Mouse (Mus musculus) neural tube, embryonic 13.5 days (tissue): ENCODE results near the gene Mrps31. TPM values are rescaled to one million over a fixed set of nuclear protein-coding genes. Genes with fewer than 3 reads are reported as not detected.

Experiments
- ATAC-seq: fragments of 200-750 bp; cut with Nextera tagmentation; 2 replicates; pipeline ENCODE4 v1.8.0; 2017; ENCODE audit warnings: low read depth, mild to moderate bottlenecking, moderate TSS enrichment, moderate library complexity
- H3K27ac ChIP-seq: fragments of 300-500 bp; sonication (generic); replicated peaks from 2 replicates; pipeline ENCODE4 v1.5.1; 2015; ENCODE audit warnings: moderate library complexity, mild to moderate bottlenecking, inconsistent platforms
- H3K27me3 ChIP-seq: fragments of 300-500 bp; sonication (generic); 2 replicates; pipeline ENCODE4 v1.6.1; 2015; ENCODE audit warnings: mild to moderate bottlenecking, inconsistent platforms
- H3K36me3 ChIP-seq: fragments of 300-500 bp; sonication (generic); 2 replicates; pipeline ENCODE4 v1.6.1; 2015; ENCODE audit warnings: mild to moderate bottlenecking, inconsistent platforms
- H3K4me1 ChIP-seq: fragments of 300-500 bp; sonication (generic); replicated peaks from 2 replicates; pipeline ENCODE4 v1.6.1; 2015; ENCODE audit warnings: inconsistent platforms
- H3K4me2 ChIP-seq: fragments of 300-500 bp; sonication (generic); 2 replicates; pipeline ENCODE4 v1.6.1; 2015; ENCODE audit warnings: inconsistent platforms, mild to moderate bottlenecking, moderate library complexity
- H3K4me3 ChIP-seq: fragments of 300-500 bp; sonication (generic); 2 replicates; pipeline ENCODE4 v1.5.1; 2015; ENCODE audit warnings: mild to moderate bottlenecking, inconsistent platforms
- H3K9ac ChIP-seq: fragments of 300-500 bp; sonication (generic); 2 replicates; pipeline ENCODE4 v1.6.1; 2015; ENCODE audit warnings: moderate library complexity, mild to moderate bottlenecking, inconsistent platforms
- H3K9me3 ChIP-seq: fragments of 300-500 bp; sonication (generic); 2 replicates; pipeline ENCODE4 v1.6.1; 2016; ENCODE audit warnings: inconsistent platforms
- WGBS: fragments of 180-500 bp; shearing (Covaris S2); methylation state at CpG from one replicate; pipeline ENCODE4 v1.1.7; 2015; 5-methylcytosine and 5-hydroxymethylcytosine counted together
- polyA plus RNA-seq: library from polyadenylated mRNA; unstranded; fragments of >200 nt; fragmentation: Nextera tagmentation; extraction: Ambion mirVana; gene quantifications from 2 replicates; pipeline ENCODE4 v1.2.1, GENCODE M21; 2015

Mrps31 gene
- polyA plus RNA-seq, 1 experiment from 2014 or later, result 36.9 TPM

DNA sequence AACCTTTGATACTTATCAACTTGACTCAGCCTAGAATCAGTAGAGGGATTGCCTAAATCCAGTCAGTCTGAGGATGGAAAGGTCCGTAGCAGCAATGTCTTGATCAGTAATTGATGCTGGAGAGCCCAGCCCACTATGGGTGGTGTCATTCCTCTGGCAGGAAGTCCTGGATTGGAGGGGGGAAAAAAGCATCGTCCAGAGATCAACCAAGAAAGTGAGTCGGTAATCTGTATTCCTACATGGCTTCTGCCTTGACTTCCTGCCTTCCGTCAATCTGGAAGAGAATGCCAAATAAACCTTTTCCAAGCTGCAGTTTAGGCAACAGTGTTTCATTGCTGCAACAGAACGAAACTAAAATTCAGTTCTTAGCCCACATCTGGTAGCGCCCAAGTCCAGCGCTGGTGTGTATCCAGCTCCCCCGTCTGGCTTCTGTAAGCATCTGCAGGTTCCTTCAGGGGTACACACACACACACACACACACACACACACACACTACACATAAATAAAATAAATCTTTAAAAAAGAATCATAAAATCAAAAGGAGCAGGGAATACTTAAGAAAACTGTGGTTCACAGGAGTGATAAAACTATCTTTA, 11.8 kb upstream of the Mrps31 start:
- no peaks in the 10 kb centered on the region for H3K27me3 ChIP-seq
- ATAC-seq, result no peak
- peaks cover 16% of the 10 kb centered on the region for H3K4me1 ChIP-seq
- WGBS, result 93% methylated on average over 8 of the region's 8 CpGs
- H3K27ac ChIP-seq, result no peak overlapping the region
- H3K36me3 ChIP-seq, result no peaks in the 10 kb centered on the region
- H3K4me3 ChIP-seq, result peak overlapping the region; percentile 72
- no peaks in the 10 kb centered on the region for H3K9me3 ChIP-seq
- H3K9ac ChIP-seq, result peak overlapping the region; percentile 80
- H3K4me2 ChIP-seq, result peak overlapping the region; percentile 78

DNA sequence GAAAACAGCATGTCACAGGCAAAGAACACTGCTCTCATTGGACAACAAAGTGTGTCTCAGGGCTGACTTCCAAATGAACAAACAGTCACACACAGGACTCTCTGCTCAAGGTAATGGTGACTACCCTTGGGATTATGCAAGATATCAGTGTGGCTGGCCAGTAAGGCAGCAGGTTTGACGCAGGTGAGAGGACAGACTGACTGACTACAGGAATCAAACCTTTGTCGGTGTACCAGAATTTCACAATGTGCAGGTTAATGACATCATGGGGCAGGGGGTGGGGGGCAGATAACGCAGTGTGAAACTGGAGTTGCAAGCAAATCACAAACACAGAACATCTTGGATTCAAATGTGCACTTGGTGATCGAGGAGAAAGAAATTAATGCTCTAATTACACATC, 10.6 kb upstream of the Mrps31 start:
- no peaks in the 10 kb centered on the region for H3K36me3 ChIP-seq
- no peak for ATAC-seq
- H3K4me2 ChIP-seq, result no peak overlapping the region
- no peak overlapping the region for H3K9ac ChIP-seq
- peaks cover 16% of the 10 kb centered on the region for H3K4me1 ChIP-seq
- no peak overlapping the region for H3K27ac ChIP-seq
- WGBS, result 81% methylated on average over 4 of the region's 4 CpGs
- no peak overlapping the region for H3K4me3 ChIP-seq
- H3K9me3 ChIP-seq, result no peaks in the 10 kb centered on the region
- H3K27me3 ChIP-seq, result no peaks in the 10 kb centered on the region

DNA sequence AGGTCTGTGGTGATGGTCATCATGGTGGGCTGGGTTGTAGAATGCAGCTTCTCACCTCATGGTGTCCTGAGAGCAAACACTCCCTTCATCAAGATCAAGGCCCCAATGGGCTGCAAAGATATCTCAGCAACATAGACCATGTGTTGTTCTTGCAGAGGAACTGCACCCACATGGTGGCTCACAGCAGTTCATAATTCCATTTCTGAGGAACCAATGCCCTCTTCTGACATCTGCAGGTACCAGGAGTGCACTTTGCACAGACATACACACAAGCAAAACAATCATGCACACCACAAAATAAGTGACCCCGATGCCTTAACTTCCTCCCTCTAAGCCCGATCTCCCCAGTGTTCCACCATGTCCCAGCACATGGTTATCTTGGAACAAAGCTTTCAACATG, 7.9 kb upstream of the Mrps31 start:
- Histone ChIP-seq H3K9me3 (no peaks in the 10 kb centered on the region), H3K27me3 (no peaks in the 10 kb centered on the region), H3K9ac (no peak overlapping the region), H3K4me1 (peaks cover 7% of the 10 kb centered on the region), H3K4me3 (no peak overlapping the region), H3K4me2 (no peak overlapping the region), H3K27ac (no peak overlapping the region), H3K36me3 (no peaks in the 10 kb centered on the region)
- no peak for ATAC-seq
- WGBS, result 92% methylated on average over 2 of the region's 2 CpGs

DNA sequence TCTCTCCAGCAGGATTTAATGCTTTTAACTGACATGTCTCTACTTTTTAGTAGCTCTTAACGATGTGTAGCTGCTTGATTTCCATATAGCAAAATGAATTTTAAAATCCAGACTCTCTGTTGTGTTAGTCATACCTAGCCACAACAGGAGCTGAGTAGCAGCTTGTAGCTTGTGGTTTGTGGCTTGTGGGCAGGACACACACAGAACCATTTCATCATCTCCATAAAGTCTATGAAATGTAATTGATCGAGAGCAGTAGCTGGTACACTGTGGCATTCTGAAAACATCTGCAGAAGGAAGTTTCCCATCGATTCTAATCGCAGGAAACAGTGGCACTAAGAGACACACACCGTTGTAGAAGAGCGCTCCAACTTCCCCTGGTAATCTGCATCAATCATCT, 5.4 kb upstream of the Mrps31 start:
- ATAC-seq, result no peak
- no peaks in the 10 kb centered on the region for H3K27me3 ChIP-seq
- no peak overlapping the region for H3K4me2 ChIP-seq
- 80% methylated on average over 6 of the region's 6 CpGs for WGBS
- H3K4me3 ChIP-seq, result no peak overlapping the region
- H3K4me1 ChIP-seq, result peaks cover 5% of the 10 kb centered on the region
- H3K27ac ChIP-seq, result no peak overlapping the region
- no peaks in the 10 kb centered on the region for H3K36me3 ChIP-seq
- no peaks in the 10 kb centered on the region for H3K9me3 ChIP-seq
- no peak overlapping the region for H3K9ac ChIP-seq

DNA sequence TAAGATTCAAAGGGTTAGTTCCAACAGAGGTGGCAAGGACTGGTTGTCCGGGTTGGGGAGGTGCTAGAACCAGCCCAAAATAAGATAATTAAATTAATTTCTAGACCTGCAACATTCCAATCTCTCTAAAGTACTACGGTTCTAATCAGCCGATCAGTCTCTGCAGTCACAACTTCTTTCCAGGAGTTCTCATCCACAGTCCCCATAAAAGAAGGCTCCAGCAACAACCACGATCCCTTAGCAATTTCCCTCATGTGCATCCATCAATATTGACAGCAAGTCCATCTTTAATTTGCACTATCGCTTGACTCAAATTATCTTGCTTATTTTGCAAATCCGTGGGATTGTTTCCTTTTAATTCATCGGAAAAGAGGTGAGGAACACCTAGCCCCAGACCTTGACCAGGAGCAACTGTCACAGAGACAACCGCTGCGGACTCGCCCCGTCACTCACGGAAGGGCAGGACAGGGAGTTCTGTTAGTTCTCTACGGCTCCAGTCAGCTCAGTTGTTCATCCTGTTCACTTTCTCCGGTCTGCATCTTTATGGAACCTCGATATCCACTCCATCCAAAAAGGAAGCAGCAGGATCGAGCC, 376 bp upstream of the Mrps31 start:
- H3K9me3 ChIP-seq, result no peaks in the 10 kb centered on the region
- H3K27me3 ChIP-seq, result no peaks in the 10 kb centered on the region
- H3K36me3 ChIP-seq, result peaks cover 4% of the 10 kb centered on the region
- peaks cover 19% of the 10 kb centered on the region for H3K4me1 ChIP-seq
- peak overlapping the region; percentile 90 for H3K9ac ChIP-seq
- ATAC-seq, result peak; percentile 11; the same call in 1 of the 2 replicates
- H3K27ac ChIP-seq, result peak overlapping the region; percentile 79
- H3K4me2 ChIP-seq, result peak overlapping the region; percentile 82
- H3K4me3 ChIP-seq, result peak overlapping the region; percentile 89
- 17% methylated on average over 16 of the region's 16 CpGs for WGBS

DNA sequence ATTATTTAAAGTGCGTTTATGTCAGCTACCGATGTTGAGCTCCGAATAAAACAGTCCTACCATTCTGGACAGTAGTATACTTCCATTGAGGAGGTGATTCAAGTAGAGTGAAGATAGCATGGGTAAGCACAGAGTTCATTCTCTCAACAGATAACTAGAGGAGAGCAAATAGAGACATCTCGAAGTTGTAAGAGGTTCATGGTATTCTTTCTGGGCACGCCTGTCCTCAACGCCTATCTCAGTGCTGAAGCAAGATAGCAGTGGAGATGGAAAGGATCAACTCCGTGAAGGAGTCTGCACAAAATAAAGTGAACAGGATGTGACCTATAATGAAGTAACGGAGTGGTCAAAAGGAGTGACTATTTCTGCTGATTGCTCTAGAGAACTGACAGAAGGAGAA, 810 bp downstream of the Mrps31 start:
- no peaks in the 10 kb centered on the region for H3K9me3 ChIP-seq
- H3K4me2 ChIP-seq, result peak overlapping the region; percentile 82
- H3K9ac ChIP-seq, result peak overlapping the region; percentile 90
- no peak for ATAC-seq
- WGBS, result 23% methylated on average over 8 of the region's 8 CpGs
- H3K27me3 ChIP-seq, result no peaks in the 10 kb centered on the region
- H3K4me1 ChIP-seq, result peaks cover 19% of the 10 kb centered on the region
- H3K36me3 ChIP-seq, result peaks cover 15% of the 10 kb centered on the region
- no peak overlapping the region for H3K27ac ChIP-seq
- H3K4me3 ChIP-seq, result peak overlapping the region; percentile 89

Other genes starting within 250 kb of the Mrps31 start
- gene Nek3, start 244.9 kb upstream of the Mrps31 start, polyA plus RNA-seq, result 8.3 and 9.1 TPM in 2 replicates
- gene Ckap2, start 225.5 kb upstream of the Mrps31 start, polyA plus RNA-seq, result 15.5 and 20.4 TPM in 2 replicates
- gene Vps36, start 218.6 kb upstream of the Mrps31 start, polyA plus RNA-seq, result 43.8 and 44.5 TPM in 2 replicates
- gene Thsd1, start 184.0 kb upstream of the Mrps31 start, polyA plus RNA-seq, result 8.3 and 8.8 TPM in 2 replicates
- gene Tpte, start 127.9 kb upstream of the Mrps31 start, polyA plus RNA-seq, result not detected in 2 replicates
- gene Slc25a15, start 12.8 kb upstream of the Mrps31 start, polyA plus RNA-seq, result 8.3 and 8.8 TPM in 2 replicates